Mouse (Mus musculus) fibroblast of lung, adult 2 months (primary cell): ENCODE data around the gene Rnf4.

Source experiments
- DNase-seq: peaks from one replicate; pipeline ENCODE4 v3.0.0-alpha.2; 2011; ENCODE audit warnings: low read depth

Gene Rnf4

DNA sequence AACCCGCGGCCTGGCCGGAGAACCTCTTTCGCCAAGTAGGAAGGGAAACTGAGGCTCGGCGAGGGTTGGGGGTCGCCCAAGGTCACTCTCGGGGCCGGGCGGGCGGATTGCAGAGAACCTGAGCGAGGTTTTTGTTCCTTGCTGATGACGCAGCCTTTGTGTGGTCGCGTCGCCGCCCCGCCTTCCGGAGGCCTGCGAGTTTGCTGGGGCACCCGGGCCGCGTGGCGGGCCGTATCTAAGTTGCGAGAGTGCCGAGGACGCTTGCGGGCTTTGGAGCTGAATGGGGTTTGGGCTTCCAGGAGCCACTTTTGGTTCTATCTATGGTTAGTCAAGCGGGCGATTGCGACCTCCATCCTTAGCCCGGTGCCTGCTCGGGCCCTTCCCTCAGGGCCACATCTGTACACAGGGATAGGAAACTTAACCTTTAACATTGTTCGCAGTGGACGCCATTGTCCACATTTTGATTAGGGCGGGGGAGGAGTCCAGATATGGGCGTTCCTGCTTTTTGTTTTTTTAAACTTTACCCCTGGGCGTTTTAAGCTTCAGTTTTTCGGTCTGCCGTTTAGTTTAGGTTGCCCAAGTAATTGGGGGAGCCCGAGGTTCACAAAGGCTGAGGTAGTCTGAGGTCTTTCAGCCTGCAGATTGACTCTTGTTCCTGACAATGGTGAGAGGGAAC lies 824 bp downstream of the Rnf4 start:
- DNase-seq, result no peak

DNA sequence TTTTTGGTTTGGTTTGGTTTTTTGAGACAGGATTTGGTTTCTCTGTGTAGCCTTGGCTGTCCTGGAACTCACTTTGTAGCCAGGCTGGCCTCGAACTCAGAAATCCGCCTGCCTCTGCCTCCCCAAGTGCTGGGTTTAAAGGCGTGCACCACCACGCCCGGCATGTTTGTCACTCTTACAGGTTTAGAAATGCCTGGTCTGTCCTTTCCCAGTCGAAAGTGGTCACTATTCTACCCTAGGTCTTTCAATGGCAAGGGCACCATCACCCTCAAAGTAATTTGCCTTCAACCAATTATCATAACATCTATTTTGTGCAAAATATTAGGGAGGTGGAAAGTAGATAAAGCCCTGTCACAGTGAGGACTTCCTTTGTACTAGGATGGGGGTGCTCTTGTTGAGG lies 4.2 kb downstream of the Rnf4 start:
- DNase-seq, result no peak

- DNase-seq, result no peak
These were observed 16.1 kb downstream of the Rnf4 start for GRCm38 (mm10) chr5:34352084-34352631.

DNA sequence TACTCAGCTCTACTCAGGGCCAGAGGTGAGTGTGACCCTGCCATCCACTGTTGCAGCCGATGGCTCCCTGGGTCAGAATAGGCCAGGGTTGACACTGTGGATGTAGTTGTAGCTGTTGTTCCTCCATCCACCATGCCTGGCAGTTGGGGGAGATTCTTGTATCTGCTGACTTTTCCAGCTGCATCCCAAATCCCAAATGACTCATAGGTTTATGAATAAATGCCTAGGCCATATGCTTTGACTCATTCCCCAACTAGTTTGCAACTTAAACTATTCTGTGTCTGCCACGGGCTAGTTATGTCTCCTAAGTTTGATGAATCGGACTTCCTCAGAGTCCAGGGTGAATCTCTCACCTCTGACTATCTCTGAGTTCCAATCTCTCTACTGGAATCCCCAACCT lies 24.2 kb downstream of the Rnf4 start:
- no peak for DNase-seq

- no peak for DNase-seq
These were observed 27.0 kb downstream of the Rnf4 start for GRCm38 (mm10) chr5:34363115-34363514.

GRCm38 (mm10) chr5:34368551-34369290 lies 32.6 kb downstream of the Rnf4 start:
- no peak for DNase-seq

GRCm38 (mm10) chr5:34369341-34370021 lies 33.4 kb downstream of the Rnf4 start, which contains the start of gene Fam193a:
Gene Fam193a (plus strand): TSS chr5:34369933.
- DNase-seq, result peak; percentile 73

DNA sequence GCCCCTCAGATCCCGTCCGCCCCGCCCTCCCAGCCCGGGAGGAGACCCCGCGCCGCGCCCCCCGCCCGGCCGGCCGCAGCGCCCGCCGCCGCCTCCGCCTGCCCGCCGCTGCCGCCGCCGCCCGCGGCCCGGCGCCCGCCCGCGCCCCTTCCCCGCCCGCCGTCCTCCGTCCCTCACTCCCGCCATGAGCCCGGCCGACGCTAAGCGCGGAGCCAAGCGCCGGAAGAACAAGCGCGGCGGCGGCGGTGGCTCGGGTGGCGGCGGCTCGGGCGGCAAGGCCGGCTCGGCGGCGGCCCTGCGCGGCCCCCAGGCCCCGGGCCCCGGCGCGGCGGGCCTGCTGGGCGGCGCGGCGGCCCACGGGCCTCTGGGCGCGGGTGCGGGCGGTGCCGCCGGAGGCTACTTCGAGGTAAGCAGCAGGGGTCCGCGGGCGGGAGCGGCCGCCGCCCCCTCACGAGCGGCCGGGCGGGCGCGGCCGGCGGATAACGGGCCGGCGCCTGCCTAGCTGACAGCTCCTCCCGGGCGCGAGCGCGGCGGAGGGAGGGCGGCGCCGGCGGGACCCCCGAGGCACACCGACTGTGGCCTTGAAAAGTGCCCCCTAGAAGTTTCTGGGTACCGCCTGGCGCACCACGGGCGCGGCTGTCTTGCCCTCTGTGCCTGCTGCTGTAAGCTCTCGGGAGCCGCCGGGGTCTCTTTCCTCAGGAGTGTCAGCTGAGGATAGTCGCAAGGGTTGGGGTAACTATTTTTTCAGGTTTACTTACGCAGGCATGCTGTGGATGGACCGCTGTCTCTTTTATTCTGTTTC lies 34.1 kb downstream of the Rnf4 start:
- DNase-seq, result no peak

DNA sequence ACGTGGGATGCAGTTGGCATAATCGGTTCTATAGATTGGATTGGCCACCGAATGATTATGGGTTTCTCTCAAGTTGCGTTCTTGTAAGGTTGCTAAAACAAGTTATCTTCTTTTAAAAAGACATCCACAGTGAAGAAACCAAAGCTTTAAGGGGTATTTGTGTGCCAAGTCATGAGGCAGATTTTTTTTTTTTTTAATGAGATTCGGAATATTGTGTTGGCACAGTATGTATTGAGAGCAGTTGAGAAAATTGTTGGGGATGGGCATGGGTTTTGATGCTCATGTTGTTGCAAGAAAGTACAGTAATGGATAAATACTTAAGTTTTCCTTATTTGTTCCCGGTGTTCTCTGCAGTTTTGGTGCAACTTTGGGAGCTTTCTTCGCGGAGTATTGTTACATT lies 34.8 kb downstream of the Rnf4 start:
- no peak for DNase-seq

GRCm38 (mm10) chr5:34372141-34372540 lies 36.1 kb downstream of the Rnf4 start:
- DNase-seq, result no peak

GRCm38 (mm10) chr5:34372541-34372940 lies 36.5 kb downstream of the Rnf4 start:
- no peak for DNase-seq

DNA sequence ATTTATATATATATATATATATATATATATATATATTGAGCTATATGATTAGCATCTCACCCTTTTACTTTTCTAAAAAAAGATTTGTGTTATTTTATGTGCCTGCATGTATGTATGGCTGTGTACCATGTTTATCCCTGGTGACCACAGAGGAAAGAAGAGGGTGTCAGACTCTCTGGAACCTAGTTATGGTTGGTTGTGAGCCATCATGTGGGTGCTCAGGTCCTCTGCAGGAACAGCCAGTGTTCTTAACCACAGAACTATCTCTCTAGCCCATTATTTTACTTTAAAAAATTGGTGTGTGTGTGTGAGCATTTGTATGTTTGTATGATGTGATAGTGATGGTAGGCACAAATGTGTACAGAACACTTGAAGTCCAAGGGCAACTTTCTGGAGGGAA lies 42.7 kb downstream of the Rnf4 start:
- DNase-seq, result no peak

- DNase-seq, result no peak
These were observed 45.6 kb downstream of the Rnf4 start for GRCm38 (mm10) chr5:34381700-34382099.

GRCm38 (mm10) chr5:34385616-34386015 lies 49.5 kb downstream of the Rnf4 start:
- no peak for DNase-seq

GRCm38 (mm10) chr5:34386744-34387143 lies 50.7 kb downstream of the Rnf4 start:
- DNase-seq, result no peak

DNA sequence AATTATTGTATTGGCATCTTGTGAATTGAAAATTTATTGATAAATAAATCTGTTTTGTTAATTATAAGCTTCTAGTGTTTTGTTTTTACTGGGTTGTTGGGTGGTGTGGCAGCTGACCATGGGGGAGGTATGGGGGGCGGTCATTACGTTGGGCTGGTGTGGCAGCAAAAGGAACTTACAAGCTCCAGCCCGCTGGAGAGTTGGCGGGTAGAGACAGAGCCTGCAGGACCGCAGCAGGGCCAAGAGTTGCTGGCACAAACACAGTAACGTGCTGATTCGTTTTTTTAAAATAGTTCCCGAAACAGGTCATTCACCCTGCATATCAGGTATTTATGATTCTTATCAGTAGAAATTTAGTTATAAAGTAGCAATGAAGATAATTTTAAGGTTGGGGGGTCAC lies 57.2 kb downstream of the Rnf4 start:
- DNase-seq, result no peak

- DNase-seq, result no peak
These were observed 59.3 kb downstream of the Rnf4 start for GRCm38 (mm10) chr5:34395347-34395746.

GRCm38 (mm10) chr5:34395850-34396540 lies 59.9 kb downstream of the Rnf4 start:
- DNase-seq, result no peak

DNA sequence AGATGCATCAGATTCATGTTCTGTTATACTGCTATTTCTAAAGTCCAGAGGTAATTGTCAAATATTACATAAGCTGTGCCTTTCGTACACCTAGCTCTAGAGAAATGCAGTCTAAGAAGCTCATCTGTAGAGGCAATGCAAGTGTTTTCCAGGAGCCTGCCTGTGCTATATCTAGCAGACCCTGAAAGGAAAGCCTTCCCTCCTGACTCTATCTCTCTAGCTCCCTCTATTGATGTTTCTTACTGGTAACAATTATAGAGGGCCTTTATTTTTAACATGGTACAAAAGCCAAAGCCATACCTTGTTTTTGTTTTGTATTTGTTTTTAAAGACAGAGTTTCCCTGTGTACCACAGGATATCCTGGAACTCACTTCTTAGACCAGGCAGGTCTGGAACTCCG lies 61.8 kb downstream of the Rnf4 start:
- no peak for DNase-seq

GRCm38 (mm10) chr5:34398326-34398725 lies 62.2 kb downstream of the Rnf4 start:
- no peak for DNase-seq
